Mouse (Mus musculus) brain, embryonic 14.5 days (tissue): ENCODE data around the gene Mctp2. TPM values are rescaled to one million over a fixed set of nuclear protein-coding genes. Genes with fewer than 3 reads are reported as not detected.

Source experiments
- DNase-seq: peaks from one replicate; pipeline ENCODE4 v3.0.0-alpha.2; 2011; ENCODE audit warnings: low read depth
- CTCF ChIP-seq: fragments of 200-500 bp; IDR thresholded peaks from 2 replicates; pipeline ENCODE4 v1.5.1; 2012; ENCODE audit warnings: inconsistent platforms, mild to moderate bottlenecking, moderate library complexity, borderline replicate concordance; ENCODE audit not compliant: insufficient read depth, insufficient read length; ENCODE audit errors: extremely low read depth
- POLR2A ChIP-seq: fragments of 200-500 bp; IDR thresholded peaks from 2 replicates; pipeline ENCODE4 v1.6.1; 2012; ENCODE audit warnings: mild to moderate bottlenecking, inconsistent platforms, borderline replicate concordance; ENCODE audit not compliant: poor library complexity, insufficient read depth, insufficient read length, severe bottlenecking; ENCODE audit errors: extremely low read depth
- polyA plus RNA-seq: library from polyadenylated mRNA; depleted of rRNA; stranded (reverse); fragments of >200 nt; gene quantifications from 2 replicates; pipeline ENCODE4 v1.2.3, GENCODE M21; 2012

Mctp2 gene
- polyA plus RNA-seq, 1 experiment = 0.36 TPM

- DNase-seq = peak; percentile 42
- TF ChIP-seq POLR2A = no peak
- TF ChIP-seq CTCF = no peak
These were observed 234.8 kb downstream of the Mctp2 start for GRCm38 (mm10) chr7:72071418-72072184.

GRCm38 (mm10) chr7:72068454-72068853 lies 238.0 kb downstream of the Mctp2 start:
- no peak for DNase-seq
- TF ChIP-seq CTCF (no peak), POLR2A (no peak)

GRCm38 (mm10) chr7:72066352-72066751 lies 240.1 kb downstream of the Mctp2 start:
- TF ChIP-seq CTCF (no peak), POLR2A (no peak)
- no peak for DNase-seq

GRCm38 (mm10) chr7:72051759-72052158 lies 254.6 kb downstream of the Mctp2 start:
- no peak for TF ChIP-seq POLR2A
- TF ChIP-seq CTCF = no peak
- peak; percentile 71 for DNase-seq

GRCm38 (mm10) chr7:72047588-72048585 lies 258.5 kb downstream of the Mctp2 start:
- peak; percentile 63 for DNase-seq
- no peak for TF ChIP-seq CTCF
